In genomic region chr19:25622291-25623251, GRCm38 (mm10) we compare ENCODE assay signal across 8 mouse cellular contexts. TPM values are rescaled to one million over a fixed set of nuclear protein-coding genes. Genes with fewer than 3 reads are reported as not detected.
DNase-seq lines count a peak whose midpoint lies in the region; ATAC-seq lines count a peak whose summit lies in the region.

No protein-coding gene starts in this region.

- no peak overlapping the region for H3K27ac ChIP-seq in embryonic facial prominence, embryonic 13.5 days
- H3K27ac ChIP-seq in heart, embryonic 12.5 days (ENCODE audit: poor library complexity, severe bottlenecking), result no peak overlapping the region
- H3K27ac ChIP-seq in kidney, embryonic 15.5 days, result no peak overlapping the region
- H3K27ac ChIP-seq in liver, embryonic 12.5 days, result no peak overlapping the region

- H3K4me3 ChIP-seq in embryonic facial prominence, embryonic 13.5 days, result peak overlapping the region; percentile 34
- peak overlapping the region; percentile 35 for H3K4me3 ChIP-seq in heart, embryonic 12.5 days
- H3K4me3 ChIP-seq in kidney, embryonic 15.5 days (replicated peaks), result peak overlapping the region; percentile 29
- H3K4me3 ChIP-seq in liver, embryonic 12.5 days, result 0 out of 2 replicates have a peak overlapping the region, but pooled peaks have one; percentile 5

- DNase-seq in cerebellum, adult 9-10 months, result no peak
- peak; percentile 16 to 22 for DNase-seq in spleen, postnatal 36 days (ENCODE audit: low spot score in 2 of 2)

- WGBS in embryonic facial prominence, embryonic 13.5 days, result 33% methylated on average over 54 of the region's 54 CpGs
- whole genome bisulfite sequencing in heart, embryonic 12.5 days, result 29% methylated on average over 54 of the region's 54 CpGs
- WGBS in kidney, embryonic 15.5 days, result 26% methylated on average over 54 of the region's 54 CpGs
- WGBS in liver, embryonic 12.5 days (ENCODE audit: insufficient replicate concordance), result 31% methylated on average over 54 of the region's 54 CpGs

- H3K9me3 ChIP-seq in embryonic facial prominence, embryonic 13.5 days, result no peaks in the 10 kb centered on the region
- no peaks in the 10 kb centered on the region for H3K9me3 ChIP-seq in heart, embryonic 12.5 days (replicated peaks)
- no peaks in the 10 kb centered on the region for H3K9me3 ChIP-seq in kidney, embryonic 15.5 days (replicated peaks)
- H3K9me3 ChIP-seq in liver, embryonic 12.5 days (replicated peaks), result no peaks in the 10 kb centered on the region

- peak overlapping the region; percentile 59 for H3K4me2 ChIP-seq in embryonic facial prominence, embryonic 13.5 days
- H3K4me2 ChIP-seq in heart, embryonic 12.5 days, result peak overlapping the region; percentile 68
- peak overlapping the region; percentile 54 for H3K4me2 ChIP-seq in kidney, embryonic 15.5 days
- peak overlapping the region; percentile 52 for H3K4me2 ChIP-seq in liver, embryonic 12.5 days

- peaks cover 93% of the 10 kb centered on the region for H3K27me3 ChIP-seq in embryonic facial prominence, embryonic 13.5 days
- H3K27me3 ChIP-seq in heart, embryonic 12.5 days (replicated peaks), result peaks cover 95% of the 10 kb centered on the region
- H3K27me3 ChIP-seq in kidney, embryonic 15.5 days, result peaks cover 94% of the 10 kb centered on the region
- H3K27me3 ChIP-seq in liver, embryonic 12.5 days (replicated peaks), result peaks cover 97% of the 10 kb centered on the region

- H3K9ac ChIP-seq in embryonic facial prominence, embryonic 13.5 days, result no peak overlapping the region
- H3K9ac ChIP-seq in heart, embryonic 12.5 days, result 0 out of 2 replicates have a peak overlapping the region, but pooled peaks have one; percentile 22
- no peak overlapping the region for H3K9ac ChIP-seq in kidney, embryonic 15.5 days
- no peak overlapping the region for H3K9ac ChIP-seq in liver, embryonic 12.5 days

- ATAC-seq in cerebellum, adult (ENCODE audit: insufficient number of reproducible peaks, low FRiP score, low TSS enrichment), result peak; percentile 56; the same call in 1 of the 2 replicates
- no peak for ATAC-seq in embryonic facial prominence, embryonic 13.5 days (ENCODE audit: insufficient number of reproducible peaks, insufficient read depth, low FRiP score, low TSS enrichment, low read depth)
- ATAC-seq in heart, embryonic 12.5 days (ENCODE audit: insufficient number of reproducible peaks, low FRiP score), result peak; percentile 77
- peak; percentile 71; the same call in 1 of the 2 replicates for ATAC-seq in kidney, embryonic 15.5 days (replicated peaks; ENCODE audit: low FRiP score)
- ATAC-seq in liver, embryonic 12.5 days, result no peak
- peak; percentile 50; the same call in 1 of the 2 replicates for ATAC-seq in monocyte, adult 5-6 weeks (replicated peaks; ENCODE audit: insufficient number of reproducible peaks, low FRiP score, low TSS enrichment, poor library complexity, severe bottlenecking)

- no peaks in the 10 kb centered on the region for H3K36me3 ChIP-seq in embryonic facial prominence, embryonic 13.5 days
- no peaks in the 10 kb centered on the region for H3K36me3 ChIP-seq in heart, embryonic 12.5 days
- H3K36me3 ChIP-seq in kidney, embryonic 15.5 days, result no peaks in the 10 kb centered on the region
- H3K36me3 ChIP-seq in liver, embryonic 12.5 days, result no peaks in the 10 kb centered on the region

- H3K4me1 ChIP-seq in embryonic facial prominence, embryonic 13.5 days, result peaks cover 16% of the 10 kb centered on the region
- H3K4me1 ChIP-seq in heart, embryonic 12.5 days (replicated peaks), result 0 out of 2 replicates have a peak, but pooled peaks cover 3% of the 10 kb centered on the region
- H3K4me1 ChIP-seq in kidney, embryonic 15.5 days, result peaks cover 10% of the 10 kb centered on the region; the same call in 1 of the 2 replicates
- no peaks in the 10 kb centered on the region for H3K4me1 ChIP-seq in liver, embryonic 12.5 days

RNA-seq across cellular contexts. Expression of gene Dmrt3, which starts 12.5 kb away (rescaled TPM):
- polyA plus RNA-seq in embryonic facial prominence, embryonic 13.5 days (2015; fragmentation: Nextera tagmentation; extraction: Ambion mirVana), result 1.8 and 2.6 TPM in 2 replicates
- 0.18 TPM in 1 of 2 replicates, not detected in the other for polyA plus RNA-seq in heart, embryonic 12.5 days (2016; fragmentation: Nextera tagmentation; extraction: Ambion mirVana)
- not detected in 2 replicates for polyA plus RNA-seq in kidney, embryonic 15.5 days (2015; fragmentation: Nextera tagmentation; extraction: Ambion mirVana)
- not detected in 2 replicates for polyA plus RNA-seq in liver, embryonic 12.5 days (2016; fragmentation: Nextera tagmentation; extraction: Ambion mirVana)
- not detected in 3 replicates for total RNA-seq in monocyte, adult 5-6 weeks (2017)

RNA-seq across cellular contexts. Expression of gene Dmrt2, which starts 49.6 kb away (rescaled TPM):
- polyA plus RNA-seq in embryonic facial prominence, embryonic 13.5 days (2015; fragmentation: Nextera tagmentation; extraction: Ambion mirVana), result 8.7 and 11.5 TPM in 2 replicates
- polyA plus RNA-seq in heart, embryonic 12.5 days (2016; fragmentation: Nextera tagmentation; extraction: Ambion mirVana), result 0.46 and 0.83 TPM in 2 replicates
- 2.0 and 2.1 TPM in 2 replicates for polyA plus RNA-seq in kidney, embryonic 15.5 days (2015; fragmentation: Nextera tagmentation; extraction: Ambion mirVana)
- 0.69 and 0.74 TPM in 2 replicates for polyA plus RNA-seq in liver, embryonic 12.5 days (2016; fragmentation: Nextera tagmentation; extraction: Ambion mirVana)
- 1.8 TPM in 1 of 3 replicates, not detected in the others for total RNA-seq in monocyte, adult 5-6 weeks (2017)

Comparison
In these comparisons a context has a peak if more than half of its experiments do, and no peak if none do; other contexts are left out.
1. ATAC-seq: peak in cerebellum, adult (single experiment), heart, embryonic 12.5 days (single experiment), kidney, embryonic 15.5 days (single experiment) and monocyte, adult 5-6 weeks (single experiment); none in embryonic facial prominence, embryonic 13.5 days (single experiment) and liver, embryonic 12.5 days (single experiment).
2. Peak in every context shown above with its lines, with median percentiles within 50 percentile points of each other: H3K4me2 ChIP-seq and H3K4me3 ChIP-seq.